Mouse (Mus musculus): Measurements from ENCODE around the gene Adamtsl3. TPM values are rescaled to one million over a fixed set of nuclear protein-coding genes. Genes with fewer than 3 reads are reported as not detected.

Gene Adamtsl3
- polyA plus RNA-seq, 1 experiment from 2014 or later: 0.54 TPM

- Histone ChIP-seq H3K9ac (no peak overlapping the region), H3K4me1 (replicated peaks) (peaks cover 11% of the 10 kb centered on the region; the same call in 1 of the 2 replicates), H3K4me3 (no peak overlapping the region), H3K4me2 (no peak overlapping the region), H3K36me3 (no peaks in the 10 kb centered on the region), H3K27ac (replicated peaks) (0 out of 2 replicates have a peak overlapping the region, but pooled peaks have one; percentile 25), H3K27me3 (no peaks in the 10 kb centered on the region), H3K9me3 (no peaks in the 10 kb centered on the region)
- ATAC-seq (ENCODE audit: low read depth): 0 out of 2 replicates have a peak, but pooled peaks have one; percentile 36
- WGBS: 58% methylated on average over 12 of the region's 12 CpGs
Observed at GRCm38 (mm10) chr7:82533747-82534504, 198.4 kb downstream of the Adamtsl3 start.

DNA sequence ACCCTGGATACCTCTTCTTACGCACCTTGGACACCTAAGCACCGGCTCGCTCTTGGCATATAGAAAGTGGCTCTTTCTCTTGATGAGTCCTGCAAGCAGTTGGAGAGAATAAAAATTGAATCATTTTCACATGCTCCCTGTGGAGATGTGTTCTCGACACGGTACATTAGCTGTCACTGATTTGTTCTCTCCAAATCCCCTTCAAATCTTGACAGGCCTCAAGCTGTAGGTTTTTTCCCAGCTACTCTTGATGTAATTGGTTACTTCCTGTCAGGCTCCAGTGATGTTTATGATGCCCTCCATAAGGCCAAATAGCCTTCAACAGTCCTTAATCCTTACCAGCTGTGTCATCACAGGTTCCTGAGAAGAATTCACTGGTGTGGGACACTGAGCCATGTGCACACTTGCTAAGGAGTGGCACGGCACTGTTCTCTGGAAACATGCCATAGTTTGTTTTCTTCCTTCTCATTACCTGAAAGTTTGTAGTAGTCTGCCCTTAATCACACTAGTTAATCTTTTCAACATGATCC is 209.0 kb downstream of the Adamtsl3 start:
- no peak overlapping the region for H3K4me3 ChIP-seq
- no peaks in the 10 kb centered on the region for H3K9me3 ChIP-seq
- H3K4me1 ChIP-seq (replicated peaks): peaks cover 11% of the 10 kb centered on the region
- no peak overlapping the region for H3K9ac ChIP-seq
- no peak for ATAC-seq (ENCODE audit: low read depth)
- H3K27me3 ChIP-seq: no peaks in the 10 kb centered on the region
- no peaks in the 10 kb centered on the region for H3K36me3 ChIP-seq
- whole genome bisulfite sequencing: 70% methylated on average over 6 of the region's 6 CpGs
- H3K4me2 ChIP-seq: no peak overlapping the region
- H3K27ac ChIP-seq (replicated peaks): no peak overlapping the region

DNA sequence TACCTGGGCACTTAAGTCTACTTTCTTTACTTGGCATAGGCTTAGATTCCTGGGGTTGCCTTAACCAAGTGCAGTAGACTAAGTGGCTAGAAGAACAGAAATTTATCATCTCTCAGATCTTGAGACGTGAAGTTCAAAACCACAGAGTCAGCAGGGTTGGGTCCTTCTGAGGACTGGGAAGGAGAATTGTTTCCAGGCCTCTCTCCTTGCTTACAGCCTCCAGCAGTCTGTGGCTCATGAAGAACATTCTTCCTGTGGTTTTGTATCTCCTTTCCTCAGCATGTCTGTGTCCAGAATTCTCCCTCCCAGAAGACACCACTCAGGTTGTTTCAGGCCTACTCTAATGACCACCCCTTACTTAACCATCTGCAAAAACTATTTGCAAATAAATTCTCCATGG is 216.5 kb downstream of the Adamtsl3 start:
- Histone ChIP-seq H3K36me3 (no peaks in the 10 kb centered on the region), H3K4me2 (no peak overlapping the region), H3K4me1 (replicated peaks) (peaks cover 9% of the 10 kb centered on the region), H3K27ac (replicated peaks) (no peak overlapping the region), H3K9ac (no peak overlapping the region), H3K27me3 (no peaks in the 10 kb centered on the region), H3K9me3 (no peaks in the 10 kb centered on the region), H3K4me3 (no peak overlapping the region)
- no peak for ATAC-seq (ENCODE audit: low read depth)
- WGBS: 79% methylated on average over 1 of the region's 1 CpGs

GRCm38 (mm10) chr7:82555803-82556202 is 220.3 kb downstream of the Adamtsl3 start:
- H3K27me3 ChIP-seq: no peaks in the 10 kb centered on the region
- H3K4me2 ChIP-seq: no peak overlapping the region
- no peaks in the 10 kb centered on the region for H3K36me3 ChIP-seq
- WGBS: 81% methylated on average over 5 of the region's 5 CpGs
- H3K4me3 ChIP-seq: no peak overlapping the region
- no peak for ATAC-seq (ENCODE audit: low read depth)
- H3K4me1 ChIP-seq (replicated peaks): no peaks in the 10 kb centered on the region
- H3K9ac ChIP-seq: no peak overlapping the region
- no peak overlapping the region for H3K27ac ChIP-seq (replicated peaks)
- peaks cover 4% of the 10 kb centered on the region; the same call in 1 of the 2 replicates for H3K9me3 ChIP-seq

GRCm38 (mm10) chr7:82556417-82556816 is 220.9 kb downstream of the Adamtsl3 start:
- Histone ChIP-seq H3K4me2 (no peak overlapping the region), H3K9me3 (peaks cover 4% of the 10 kb centered on the region; the same call in 1 of the 2 replicates), H3K27ac (replicated peaks) (no peak overlapping the region), H3K4me3 (no peak overlapping the region), H3K36me3 (no peaks in the 10 kb centered on the region), H3K4me1 (replicated peaks) (no peaks in the 10 kb centered on the region), H3K9ac (no peak overlapping the region), H3K27me3 (no peaks in the 10 kb centered on the region)
- ATAC-seq (ENCODE audit: low read depth): no peak
- WGBS: 88% methylated on average over 10 of the region's 10 CpGs

DNA sequence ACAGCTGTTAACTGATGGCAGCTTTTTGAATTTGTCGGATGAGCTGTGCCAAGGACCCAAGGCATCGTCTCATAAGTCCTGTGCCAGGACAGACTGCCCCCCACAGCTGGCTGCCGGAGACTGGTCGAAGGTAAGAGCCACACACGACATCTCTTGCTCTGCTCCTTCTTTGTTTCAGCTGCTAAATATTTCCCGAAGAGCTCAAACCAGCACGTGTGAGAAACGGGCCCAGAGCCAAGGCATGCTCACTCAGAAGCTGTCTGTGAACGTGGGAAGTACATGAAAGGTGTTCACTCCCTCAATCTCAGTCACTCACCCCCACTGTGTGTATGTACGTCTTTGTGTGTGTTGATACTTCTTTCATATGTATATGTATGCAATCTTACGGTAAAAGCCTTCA is 221.6 kb downstream of the Adamtsl3 start:
- H3K36me3 ChIP-seq: no peaks in the 10 kb centered on the region

GRCm38 (mm10) chr7:82566688-82567087 is 231.2 kb downstream of the Adamtsl3 start:
- Histone ChIP-seq H3K4me1 (replicated peaks) (no peaks in the 10 kb centered on the region), H3K27ac (replicated peaks) (no peak overlapping the region), H3K36me3 (no peaks in the 10 kb centered on the region), H3K9ac (no peak overlapping the region), H3K9me3 (no peaks in the 10 kb centered on the region), H3K27me3 (no peaks in the 10 kb centered on the region), H3K4me2 (no peak overlapping the region), H3K4me3 (no peak overlapping the region)
- no peak for ATAC-seq (ENCODE audit: low read depth)
- 45% methylated on average over 8 of the region's 8 CpGs for WGBS

More for the DNA sequence above, 221.6 kb downstream of the Adamtsl3 start:
- H3K4me3 ChIP-seq: no peak overlapping the region
- no peaks in the 10 kb centered on the region for H3K4me1 ChIP-seq (replicated peaks)
- H3K27ac ChIP-seq (replicated peaks): no peak overlapping the region
- 86% methylated on average over 11 of the region's 11 CpGs for whole genome bisulfite sequencing
- H3K9ac ChIP-seq: no peak overlapping the region
- H3K27me3 ChIP-seq: no peaks in the 10 kb centered on the region
- H3K9me3 ChIP-seq: peaks cover 4% of the 10 kb centered on the region; the same call in 1 of the 2 replicates
- ATAC-seq (ENCODE audit: low read depth): no peak
- no peak overlapping the region for H3K4me2 ChIP-seq

GRCm38 (mm10) chr7:82567811-82568210 is 232.3 kb downstream of the Adamtsl3 start:
- no peak for ATAC-seq (ENCODE audit: low read depth)
- 94% methylated on average over 3 of the region's 3 CpGs for WGBS
- Histone ChIP-seq H3K9ac (no peak overlapping the region), H3K9me3 (no peaks in the 10 kb centered on the region), H3K4me3 (no peak overlapping the region), H3K36me3 (no peaks in the 10 kb centered on the region), H3K4me2 (no peak overlapping the region), H3K27ac (replicated peaks) (no peak overlapping the region), H3K4me1 (replicated peaks) (no peaks in the 10 kb centered on the region), H3K27me3 (no peaks in the 10 kb centered on the region)

DNA sequence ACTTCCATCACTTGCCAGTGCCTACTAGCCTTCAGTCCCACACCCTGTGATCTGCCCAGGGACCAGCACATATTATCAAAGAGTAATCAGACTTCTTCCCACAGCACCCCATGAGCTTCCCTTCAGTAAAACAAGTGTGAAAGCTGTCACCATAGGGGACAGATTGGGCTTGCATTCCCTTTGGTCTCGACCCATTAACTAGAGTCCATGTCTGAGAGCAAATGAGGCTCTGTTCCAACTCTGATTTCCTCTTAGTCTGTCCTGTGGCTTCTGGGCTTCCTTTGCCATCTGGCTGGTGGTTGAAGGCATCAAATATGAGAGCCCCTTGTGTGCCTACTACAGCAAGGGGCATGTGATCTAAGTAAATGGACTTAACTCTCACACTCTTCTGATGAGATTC is 237.5 kb downstream of the Adamtsl3 start:
- WGBS: 55% methylated on average over 1 of the region's 1 CpGs
- no peak overlapping the region for H3K9ac ChIP-seq
- no peaks in the 10 kb centered on the region for H3K36me3 ChIP-seq

DNA sequence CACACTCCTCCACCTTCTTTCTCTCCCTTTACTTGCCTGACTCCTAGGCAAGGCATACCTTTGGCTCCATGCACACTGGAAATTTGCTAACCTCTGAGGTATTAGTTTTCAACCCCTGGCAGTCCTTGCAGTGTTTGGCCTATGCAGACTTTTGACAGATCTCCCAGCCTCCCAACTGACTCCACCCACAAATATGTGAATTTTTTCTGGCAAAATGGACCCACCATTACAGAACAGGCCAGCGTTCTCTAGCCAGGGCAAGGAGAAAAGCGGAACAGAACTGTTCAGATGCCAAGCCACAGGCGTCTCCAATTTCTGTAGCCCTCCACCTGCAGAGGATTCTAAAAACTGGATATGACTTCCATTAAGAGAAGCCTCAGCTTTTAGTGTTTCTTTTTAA is 244.5 kb downstream of the Adamtsl3 start:
- 88% methylated on average over 3 of the region's 3 CpGs for WGBS

More for the DNA sequence above, 237.5 kb downstream of the Adamtsl3 start:
- Histone ChIP-seq H3K4me2 (no peak overlapping the region), H3K4me3 (no peak overlapping the region), H3K27ac (replicated peaks) (no peak overlapping the region), H3K9me3 (no peaks in the 10 kb centered on the region), H3K27me3 (no peaks in the 10 kb centered on the region), H3K4me1 (replicated peaks) (no peaks in the 10 kb centered on the region)
- no peak for ATAC-seq (ENCODE audit: low read depth)

GRCm38 (mm10) chr7:82581802-82582201 is 246.3 kb downstream of the Adamtsl3 start:
- no peak overlapping the region for H3K9ac ChIP-seq
- no peaks in the 10 kb centered on the region for H3K27me3 ChIP-seq
- ATAC-seq (ENCODE audit: low read depth): no peak
- no peak overlapping the region for H3K27ac ChIP-seq (replicated peaks)
- H3K36me3 ChIP-seq: no peaks in the 10 kb centered on the region
- H3K4me2 ChIP-seq: no peak overlapping the region
- H3K9me3 ChIP-seq: no peaks in the 10 kb centered on the region
- 80% methylated on average over 5 of the region's 5 CpGs for WGBS
- H3K4me3 ChIP-seq: no peak overlapping the region
- H3K4me1 ChIP-seq (replicated peaks): no peaks in the 10 kb centered on the region

More for the DNA sequence above, 244.5 kb downstream of the Adamtsl3 start:
- H3K27me3 ChIP-seq: no peaks in the 10 kb centered on the region
- no peak for ATAC-seq (ENCODE audit: low read depth)
- H3K4me1 ChIP-seq (replicated peaks): no peaks in the 10 kb centered on the region
- H3K9ac ChIP-seq: no peak overlapping the region
- H3K27ac ChIP-seq (replicated peaks): no peak overlapping the region
- H3K36me3 ChIP-seq: no peaks in the 10 kb centered on the region
- no peak overlapping the region for H3K4me2 ChIP-seq
- H3K9me3 ChIP-seq: no peaks in the 10 kb centered on the region
- no peak overlapping the region for H3K4me3 ChIP-seq

- no peaks in the 10 kb centered on the region for H3K9me3 ChIP-seq
- no peaks in the 10 kb centered on the region for H3K4me1 ChIP-seq (replicated peaks)
- ATAC-seq (ENCODE audit: low read depth): no peak
- no peak overlapping the region for H3K4me3 ChIP-seq
- no peak overlapping the region for H3K27ac ChIP-seq (replicated peaks)
- H3K9ac ChIP-seq: no peak overlapping the region
- H3K36me3 ChIP-seq: no peaks in the 10 kb centered on the region
- H3K4me2 ChIP-seq: no peak overlapping the region
- no peaks in the 10 kb centered on the region for H3K27me3 ChIP-seq
- 82% methylated on average over 4 of the region's 4 CpGs for WGBS
Observed at GRCm38 (mm10) chr7:82582534-82582933, 247.0 kb downstream of the Adamtsl3 start.

Data from neural tube, embryonic 13.5 days (tissue).